Mouse (Mus musculus) MEL (cell line): ENCODE results near the gene H3f3a. TPM values are rescaled to one million over a fixed set of nuclear protein-coding genes. Genes with fewer than 3 reads are reported as not detected.

Experiments used
- DNase-seq: peaks from one replicate; pipeline ENCODE4 v3.0.0; 2011; ENCODE audit warnings: low read depth, low spot score
- H3K27ac ChIP-seq: 2 replicates; pipeline ENCODE4 v1.5.1; 2012; ENCODE audit warnings: low read depth, mild to moderate bottlenecking, control low read depth, low read length, moderate library complexity; ENCODE audit not compliant: control insufficient read depth
- H3K27me3 ChIP-seq, 2 experiments: fragments of 150-350 bp in 1 of 2; sonication (generic) in 1 of 2; 2 replicates each; pipeline ENCODE4 v1.6.1; 2012; ENCODE audit warnings: low read length in 2 of 2, mild to moderate bottlenecking in 2 of 2, improper control_type of control experiment in 1 of 2, moderate library complexity in 1 of 2; ENCODE audit not compliant: insufficient read depth in 2 of 2, control insufficient read depth in 1 of 2
- H3K36me3 ChIP-seq, 2 experiments: 2 replicates each; pipeline ENCODE4 v1.6.1; 2012 to 2014; ENCODE audit warnings: low read length in 2 of 2, improper control_type of control experiment in 1 of 2, inconsistent platforms in 1 of 2, mild to moderate bottlenecking in 1 of 2; ENCODE audit not compliant: insufficient read depth in 2 of 2, control insufficient read depth in 1 of 2
- H3K4me1 ChIP-seq, 2 experiments: fragments of 150-350 bp in 1 of 2; sonication (generic) in 1 of 2; 2 replicates each; pipeline ENCODE4 v1.6.1; 2012; ENCODE audit warnings: low read length in 2 of 2, improper control_type of control experiment in 1 of 2, mild to moderate bottlenecking in 1 of 2; ENCODE audit not compliant: insufficient read depth in 2 of 2, control insufficient read depth in 1 of 2
- H3K4me3 ChIP-seq, 2 experiments: fragments of 150-350 bp in 1 of 2; sonication (generic) in 1 of 2; 2 replicates each; pipeline ENCODE4 v1.5.1; 2012; ENCODE audit warnings: low read depth in 2 of 2, low read length in 2 of 2, mild to moderate bottlenecking in 2 of 2, moderate library complexity in 2 of 2, control low read depth in 1 of 2, improper control_type of control experiment in 1 of 2; ENCODE audit not compliant: control insufficient read depth in 1 of 2, insufficient read depth in 1 of 2
- H3K79me2 ChIP-seq: 2 replicates; pipeline ENCODE4 v1.6.1; 2012; ENCODE audit warnings: mild to moderate bottlenecking, low read length, moderate library complexity; ENCODE audit not compliant: control insufficient read depth, poor library complexity, insufficient read depth
- H3K9ac ChIP-seq: 2 replicates; pipeline ENCODE4 v1.6.1; 2012; ENCODE audit warnings: low read depth, mild to moderate bottlenecking, control low read depth, low read length, moderate library complexity; ENCODE audit not compliant: control insufficient read depth, poor library complexity, severe bottlenecking
- H3K9me3 ChIP-seq: fragments of 150-350 bp; sonication (generic); replicated peaks from 2 replicates; pipeline ENCODE4 v1.6.1; 2012; ENCODE audit warnings: mild to moderate bottlenecking, low read length, improper control_type of control experiment, moderate library complexity; ENCODE audit not compliant: insufficient read depth
- BHLHE40 ChIP-seq: IDR thresholded peaks from 2 replicates; pipeline ENCODE4 v1.6.1; 2012; ENCODE audit warnings: low read depth, mild to moderate bottlenecking, inconsistent platforms, low read length, improper control_type of control experiment, borderline replicate concordance
- CHD1 ChIP-seq: IDR thresholded peaks from 2 replicates; pipeline ENCODE4 v1.6.1; 2012; ENCODE audit warnings: low read depth, mild to moderate bottlenecking, inconsistent platforms, low read length, improper control_type of control experiment
- CHD2 ChIP-seq: IDR thresholded peaks from 2 replicates; pipeline ENCODE4 v1.6.1; 2011; ENCODE audit warnings: low read length, improper control_type of control experiment
- CTCF ChIP-seq, 3 experiments: IDR thresholded peaks in 2 of 3; conservative IDR thresholded peaks in 1 of 3; 2 replicates each; pipeline ENCODE4 v1.5.1; 2011 to 2012; ENCODE audit warnings: low read length in 3 of 3, low read depth in 2 of 3, mild to moderate bottlenecking in 2 of 3, improper control_type of control experiment in 1 of 3, inconsistent platforms in 1 of 3, mixed read lengths in 1 of 3, moderate library complexity in 1 of 3; ENCODE audit not compliant: control insufficient read depth in 1 of 3, insufficient read depth in 1 of 3, poor library complexity in 1 of 3, severe bottlenecking in 1 of 3
- E2F4 ChIP-seq: IDR thresholded peaks from 2 replicates; pipeline ENCODE4 v1.6.1; 2011; ENCODE audit warnings: low read depth, low read length, improper control_type of control experiment, borderline replicate concordance
- EP300 ChIP-seq, 2 experiments: IDR thresholded peaks; 2 replicates each; pipeline ENCODE4 v1.6.1; 2011; ENCODE audit warnings: improper control_type of control experiment in 2 of 2, low read length in 2 of 2, low read depth in 1 of 2, mild to moderate bottlenecking in 1 of 2
- ETS1 ChIP-seq: IDR thresholded peaks from 2 replicates; pipeline ENCODE4 v1.6.1; 2012; ENCODE audit warnings: low read depth, mild to moderate bottlenecking, inconsistent platforms, low read length, improper control_type of control experiment, moderate library complexity
- GABPA ChIP-seq: IDR thresholded peaks from 2 replicates; pipeline ENCODE4 v1.6.1; 2012; ENCODE audit warnings: low read depth, mild to moderate bottlenecking, inconsistent platforms, low read length, improper control_type of control experiment, moderate library complexity
- HCFC1 ChIP-seq: IDR thresholded peaks from 2 replicates; pipeline ENCODE4 v1.6.1; 2012; ENCODE audit warnings: low read depth, mild to moderate bottlenecking, inconsistent platforms, low read length, improper control_type of control experiment, moderate library complexity
- JUND ChIP-seq: IDR thresholded peaks from 2 replicates; pipeline ENCODE4 v1.6.1; 2011; ENCODE audit warnings: low read depth, mild to moderate bottlenecking, improper control_type of control experiment, low read length
- KAT2A ChIP-seq: conservative IDR thresholded peaks from 2 replicates; pipeline ENCODE4 v1.6.1; 2012; ENCODE audit warnings: low read depth, low read length, improper control_type of control experiment, inconsistent platforms
- MAX ChIP-seq: IDR thresholded peaks from 2 replicates; pipeline ENCODE4 v1.6.1; 2011; ENCODE audit warnings: low read length, improper control_type of control experiment
- MAZ ChIP-seq: IDR thresholded peaks from 2 replicates; pipeline ENCODE4 v1.6.1; 2012; ENCODE audit warnings: low read depth, mild to moderate bottlenecking, inconsistent platforms, low read length, improper control_type of control experiment
- MEF2A ChIP-seq: IDR thresholded peaks from 2 replicates; pipeline ENCODE4 v1.6.1; 2014; ENCODE audit warnings: low read depth, mild to moderate bottlenecking, inconsistent platforms, low read length, improper control_type of control experiment; ENCODE audit not compliant: poor library complexity, insufficient replicate concordance, severe bottlenecking; ENCODE audit errors: extremely low read depth
- MXI1 ChIP-seq: IDR thresholded peaks from 2 replicates; pipeline ENCODE4 v1.6.1; 2011; ENCODE audit warnings: mild to moderate bottlenecking, low read depth, low read length, improper control_type of control experiment
- MYB ChIP-seq: IDR thresholded peaks from 2 replicates; pipeline ENCODE4 v1.6.1; 2011; ENCODE audit warnings: mild to moderate bottlenecking, low read depth, low read length, improper control_type of control experiment
- MYC ChIP-seq: IDR thresholded peaks from 2 replicates; pipeline ENCODE4 v1.6.1; 2011; ENCODE audit warnings: low read depth, mild to moderate bottlenecking, low read length, improper control_type of control experiment, moderate library complexity
- NELFE ChIP-seq: IDR thresholded peaks from 2 replicates; pipeline ENCODE4 v1.6.1; 2011; ENCODE audit warnings: low read depth, low read length, improper control_type of control experiment
- NRF1 ChIP-seq: IDR thresholded peaks from 2 replicates; pipeline ENCODE4 v1.6.1; 2014; ENCODE audit warnings: low read depth, mild to moderate bottlenecking, inconsistent platforms, low read length, improper control_type of control experiment, moderate library complexity; ENCODE audit not compliant: poor library complexity, insufficient read depth, severe bottlenecking
- POLR2A ChIP-seq, 2 experiments: IDR thresholded peaks; 2 replicates each; pipeline ENCODE4 v1.6.1; 2011 to 2012; ENCODE audit warnings: low read length in 2 of 2, mild to moderate bottlenecking in 2 of 2, control low read depth in 1 of 2, improper control_type of control experiment in 1 of 2, low read depth in 1 of 2, moderate library complexity in 1 of 2; ENCODE audit not compliant: control insufficient read depth in 1 of 2, insufficient read depth in 1 of 2, poor library complexity in 1 of 2
- POLR2AphosphoS5 ChIP-seq: IDR thresholded peaks from 2 replicates; pipeline ENCODE4 v1.6.1; 2012; ENCODE audit warnings: low read depth, borderline replicate concordance, mild to moderate bottlenecking, inconsistent platforms, low read length, moderate library complexity, mixed read lengths
- RAD21 ChIP-seq: IDR thresholded peaks from 2 replicates; pipeline ENCODE4 v1.6.1; 2011; ENCODE audit warnings: mild to moderate bottlenecking, low read depth, low read length, improper control_type of control experiment
- RCOR1 ChIP-seq: IDR thresholded peaks from 2 replicates; pipeline ENCODE4 v1.6.1; 2012; ENCODE audit warnings: low read depth, mild to moderate bottlenecking, inconsistent platforms, low read length, improper control_type of control experiment
- SMC3 ChIP-seq: IDR thresholded peaks from 2 replicates; pipeline ENCODE4 v1.6.1; 2011; ENCODE audit warnings: low read depth, low read length, improper control_type of control experiment
- TAL1 ChIP-seq: IDR thresholded peaks from 2 replicates; pipeline ENCODE4 v1.6.1; 2012; ENCODE audit warnings: mild to moderate bottlenecking, inconsistent platforms, low read length, moderate library complexity, mixed read lengths
- TBP ChIP-seq: IDR thresholded peaks from 2 replicates; pipeline ENCODE4 v1.8.0; 2011; ENCODE audit warnings: low read depth, low read length, improper control_type of control experiment
- TCF12 ChIP-seq: IDR thresholded peaks from 2 replicates; pipeline ENCODE4 v1.6.1; 2014; ENCODE audit warnings: low read depth, mild to moderate bottlenecking, inconsistent platforms, low read length, improper control_type of control experiment, moderate library complexity
- UBTF ChIP-seq: IDR thresholded peaks from 2 replicates; pipeline ENCODE4 v1.6.1; 2012; ENCODE audit warnings: low read depth, mild to moderate bottlenecking, inconsistent platforms, low read length, improper control_type of control experiment, moderate library complexity, borderline replicate concordance; ENCODE audit not compliant: insufficient read depth
- USF1 ChIP-seq: IDR thresholded peaks from 2 replicates; pipeline ENCODE4 v1.6.1; 2014; ENCODE audit warnings: low read depth, mild to moderate bottlenecking, inconsistent platforms, low read length, improper control_type of control experiment, moderate library complexity
- USF2 ChIP-seq, 2 experiments: IDR thresholded peaks; 2 replicates each; pipeline ENCODE4 v1.6.1; 2011 to 2012; ENCODE audit warnings: improper control_type of control experiment in 2 of 2, low read length in 2 of 2, borderline replicate concordance in 1 of 2, inconsistent platforms in 1 of 2, low read depth in 1 of 2, mild to moderate bottlenecking in 1 of 2; ENCODE audit not compliant: insufficient read depth in 1 of 2
- ZC3H11A ChIP-seq: IDR thresholded peaks from 2 replicates; pipeline ENCODE4 v1.6.1; 2012; ENCODE audit warnings: low read depth, mild to moderate bottlenecking, inconsistent platforms, low read length, improper control_type of control experiment
- ZKSCAN1 ChIP-seq: IDR thresholded peaks from 2 replicates; pipeline ENCODE4 v1.6.1; 2012; ENCODE audit warnings: low read depth, mild to moderate bottlenecking, inconsistent platforms, low read length, improper control_type of control experiment, moderate library complexity
- ZMIZ1 ChIP-seq: IDR thresholded peaks from 2 replicates; pipeline ENCODE4 v1.6.1; 2012; ENCODE audit warnings: low read depth, mild to moderate bottlenecking, inconsistent platforms, low read length, improper control_type of control experiment, moderate library complexity
- ZNF384 ChIP-seq: IDR thresholded peaks from 2 replicates; pipeline ENCODE4 v1.6.1; 2012; ENCODE audit warnings: low read depth, mild to moderate bottlenecking, inconsistent platforms, low read length, improper control_type of control experiment
- polyA plus RNA-seq, 2 experiments: library from polyadenylated mRNA; stranded (reverse) in 1 of 2; unstranded in 1 of 2; fragments of >175 nt in 1 of 2; fragments of >200 nt in 1 of 2; gene quantifications; 2 replicates each; pipeline versions ENCODE4 v1.2.1 to v1.2.4; 2012; ENCODE audit warnings: low replicate concordance in 2 of 2, low read depth in 1 of 2; ENCODE audit not compliant: insufficient read length in 2 of 2, insufficient read depth in 1 of 2, missing spikeins in 1 of 2
- total RNA-seq: library from RNA; depleted of rRNA; stranded (reverse); fragments of 300-350 nt; gene quantifications from 2 replicates; pipeline ENCODE4 v1.2.3, GENCODE M21; 2012

The H3f3a gene
- total and polyA plus RNA-seq, 3 experiments: 265 to 903 (median 574) TPM

DNA sequence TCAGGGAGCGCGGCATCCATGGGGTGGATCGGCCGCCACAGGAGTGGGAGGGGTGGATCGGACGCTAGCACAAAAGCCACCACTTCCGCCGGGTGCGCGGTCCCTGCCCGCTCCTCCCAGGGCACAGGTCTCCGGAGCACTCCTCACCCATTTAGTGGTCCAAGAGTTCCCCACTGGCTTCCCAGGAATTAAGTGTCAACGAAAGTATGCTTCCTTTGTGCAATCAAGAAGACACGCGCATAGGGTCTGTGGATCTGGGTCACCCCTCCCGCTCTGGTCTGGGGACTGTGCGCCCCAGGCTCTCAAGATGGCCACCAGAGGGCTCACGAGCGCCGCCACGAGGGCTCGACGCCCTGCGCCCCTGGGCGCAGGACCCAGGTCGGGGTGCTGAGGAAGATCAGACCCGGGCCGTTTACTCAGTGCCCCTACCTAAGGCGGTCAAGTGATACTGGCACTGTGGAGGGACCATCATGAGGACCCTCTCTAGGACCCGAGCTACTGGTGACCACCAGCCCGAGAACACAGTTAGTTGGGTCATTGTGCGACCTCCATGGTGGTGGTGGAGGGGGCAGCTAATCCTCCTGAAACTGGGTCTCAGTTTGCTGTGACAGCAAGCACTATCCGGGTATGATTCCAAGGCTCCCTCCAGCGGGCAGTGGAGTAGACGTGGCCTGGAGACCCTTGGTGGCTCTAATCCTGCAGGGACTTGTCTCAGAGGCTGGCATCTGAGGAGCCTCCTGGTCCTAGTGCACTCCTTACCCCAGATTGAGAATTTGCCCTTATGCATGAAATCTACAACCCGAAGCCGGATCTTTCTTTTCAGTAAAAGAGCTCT is 45.2 kb downstream of the H3f3a start:
- peak overlapping the region; percentile 51 for H3K27ac ChIP-seq
- peaks cover 3 to 31% of the 10 kb centered on the region in 2 experiments for H3K4me1 ChIP-seq
- H3K9ac ChIP-seq: peak overlapping the region; percentile 89
- peak; percentile 88 for DNase-seq
- H3K9me3 ChIP-seq: no peaks in the 10 kb centered on the region
- no peaks in the 10 kb centered on the region for H3K27me3 ChIP-seq
- H3K79me2 ChIP-seq: peaks cover 3% of the 10 kb centered on the region; the same call in 1 of the 2 replicates
- peaks cover 0 to 14% of the 10 kb centered on the region in 2 experiments; a peak in 2 of 4 replicates for H3K36me3 ChIP-seq
- peak overlapping the region; percentile 74 to 81 for H3K4me3 ChIP-seq
- TF ChIP-seq MAZ (0 out of 2 replicates have a peak, but pooled peaks have one; percentile 83), MEF2A (peak; percentile 7; the same call in 1 of the 2 replicates), USF1 (no peak), ZNF384 (no peak), POLR2AphosphoS5 (no peak), ZMIZ1 (no peak), GABPA (no peak), RAD21 (peak; percentile 39), TAL1 (no peak), POLR2A (IDR thresholded peaks at IDR 0.05; ENCODE audit: control insufficient read depth in 1 of 2, insufficient read depth in 1 of 2, low read depth in 1 of 2, low read length in 2 of 2, poor library complexity in 1 of 2) (peak; percentile 79 to 83; a peak in 3 of 4 replicates), MYB (no peak), JUND (no peak), USF2 (IDR thresholded peaks at IDR 0.05; ENCODE audit: borderline replicate concordance in 1 of 2, insufficient read depth in 1 of 2, low read depth in 1 of 2, low read length in 2 of 2) (no peak), TCF12 (no peak; the same call in 1 of the 2 replicates), CHD2 (no peak), ZC3H11A (peak; percentile 49), MXI1 (no peak; the same call in 1 of the 2 replicates), TBP (peak; percentile 42), E2F4 (no peak), CTCF (IDR thresholded peaks at IDR 0.05 in 2 of 3, conservative IDR thresholded peaks at IDR 0.05 in 1 of 3; ENCODE audit: control insufficient read depth in 1 of 3, insufficient read depth in 1 of 3, low read depth in 2 of 3, low read length in 3 of 3, poor library complexity in 1 of 3, severe bottlenecking in 1 of 3) (peak; percentile 65 to 88 (median 79)), ETS1 (no peak), NRF1 (0 out of 2 replicates have a peak, but pooled peaks have one; percentile 26), MYC (peak; percentile 79; the same call in 1 of the 2 replicates), NELFE (peak; percentile 70), CHD1 (no peak), HCFC1 (peak; percentile 53), UBTF (0 out of 2 replicates have a peak, but pooled peaks have one; percentile 21), BHLHE40 (peak; percentile 15; the same call in 1 of the 2 replicates), KAT2A (no peak), EP300 (IDR thresholded peaks at IDR 0.05; ENCODE audit: low read depth in 1 of 2, low read length in 2 of 2) (no peak), ZKSCAN1 (no peak), RCOR1 (0 out of 2 replicates have a peak, but pooled peaks have one; percentile 11), SMC3 (peak; percentile 57), MAX (peak; percentile 81)
